Mouse (Mus musculus) heart, embryonic 12.5 days (tissue): Measurements from ENCODE around the gene Trpc2. TPM values are rescaled to one million over a fixed set of nuclear protein-coding genes. Genes with fewer than 3 reads are reported as not detected.

Experiments used
- ATAC-seq: fragments of 200-750 bp; cut with Nextera tagmentation; 2 replicates; pipeline ENCODE4 v1.8.0; 2017; ENCODE audit warnings: moderate TSS enrichment, moderate library complexity; ENCODE audit not compliant: insufficient number of reproducible peaks, low FRiP score
- H3K27ac ChIP-seq: fragments of 300-500 bp; sonication (generic); 2 replicates; pipeline ENCODE4 v1.5.1; 2016; ENCODE audit warnings: mild to moderate bottlenecking, moderate library complexity; ENCODE audit not compliant: poor library complexity, severe bottlenecking
- H3K27me3 ChIP-seq: fragments of 300-500 bp; sonication (generic); replicated peaks from 2 replicates; pipeline ENCODE4 v1.6.1; 2016; ENCODE audit warnings: mild to moderate bottlenecking, moderate library complexity
- H3K36me3 ChIP-seq: fragments of 300-500 bp; sonication (generic); 2 replicates; pipeline ENCODE4 v1.6.1; 2016; ENCODE audit warnings: mild to moderate bottlenecking, moderate library complexity
- H3K4me1 ChIP-seq: fragments of 300-500 bp; sonication (generic); replicated peaks from 2 replicates; pipeline ENCODE4 v1.6.1; 2016; ENCODE audit warnings: mild to moderate bottlenecking
- H3K4me2 ChIP-seq: fragments of 300-500 bp; sonication (generic); 2 replicates; pipeline ENCODE4 v1.6.1; 2016; ENCODE audit warnings: mild to moderate bottlenecking, moderate library complexity
- H3K4me3 ChIP-seq: fragments of 300-500 bp; sonication (generic); 2 replicates; pipeline ENCODE4 v1.5.1; 2016; ENCODE audit warnings: mild to moderate bottlenecking
- H3K9ac ChIP-seq: fragments of 300-500 bp; sonication (generic); 2 replicates; pipeline ENCODE4 v1.6.1; 2016; ENCODE audit warnings: mild to moderate bottlenecking, moderate library complexity
- H3K9me3 ChIP-seq: fragments of 300-500 bp; sonication (generic); replicated peaks from 2 replicates; pipeline ENCODE4 v1.6.1; 2016; ENCODE audit warnings: mild to moderate bottlenecking, moderate library complexity
- WGBS: fragments of 180-500 bp; shearing (Covaris S2); methylation state at CpG from one replicate; pipeline ENCODE4 v1.1.7; 2016; 5-methylcytosine and 5-hydroxymethylcytosine counted together
- polyA plus RNA-seq: library from polyadenylated mRNA; unstranded; fragments of >200 nt; fragmentation: Nextera tagmentation; extraction: Ambion mirVana; gene quantifications from 2 replicates; pipeline ENCODE4 v1.2.1, GENCODE M21; 2016

Gene Trpc2
- polyA plus RNA-seq, 1 experiment from 2014 or later = 0.15 TPM

GRCm38 (mm10) chr7:102120326-102120725 lies 37.4 kb downstream of the Trpc2 start:
- peaks cover 72% of the 10 kb centered on the region for H3K36me3 ChIP-seq
- no peaks in the 10 kb centered on the region for H3K9me3 ChIP-seq
- no peaks in the 10 kb centered on the region for H3K4me1 ChIP-seq
- H3K27me3 ChIP-seq = no peaks in the 10 kb centered on the region
- 93% methylated on average over 10 of the region's 10 CpGs for WGBS
- no peak overlapping the region for H3K4me2 ChIP-seq
- H3K4me3 ChIP-seq = no peak overlapping the region
- H3K27ac ChIP-seq = no peak overlapping the region
- H3K9ac ChIP-seq = no peak overlapping the region
- no peak for ATAC-seq

DNA sequence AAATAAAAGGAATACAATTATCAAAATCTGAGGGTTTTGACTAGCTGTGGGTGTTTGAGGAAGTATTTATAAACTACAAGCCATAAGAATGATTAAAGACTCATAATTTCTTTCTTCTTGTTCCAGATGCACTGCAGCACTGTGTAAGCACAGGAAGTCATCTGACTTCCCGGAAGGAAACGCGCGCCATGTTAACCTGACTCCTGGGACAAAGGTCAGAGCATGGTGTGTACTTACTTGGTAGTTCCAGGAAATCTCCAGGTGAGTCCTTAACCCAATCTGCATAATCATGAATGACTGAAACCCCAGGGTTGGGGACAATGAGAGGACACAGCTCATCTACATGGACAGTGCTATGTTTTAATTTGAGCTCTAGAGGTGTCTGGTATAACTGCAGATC lies 49.5 kb downstream of the Trpc2 start:
- H3K27me3 ChIP-seq = no peaks in the 10 kb centered on the region
- H3K9ac ChIP-seq = no peak overlapping the region
- ATAC-seq = no peak
- no peak overlapping the region for H3K4me2 ChIP-seq
- peaks cover 76% of the 10 kb centered on the region for H3K36me3 ChIP-seq
- no peak overlapping the region for H3K27ac ChIP-seq
- no peak overlapping the region for H3K4me3 ChIP-seq
- no peaks in the 10 kb centered on the region for H3K9me3 ChIP-seq
- H3K4me1 ChIP-seq = no peaks in the 10 kb centered on the region
- whole genome bisulfite sequencing = 89% methylated on average over 4 of the region's 4 CpGs

- Histone ChIP-seq H3K9me3 (no peaks in the 10 kb centered on the region), H3K27ac (no peak overlapping the region), H3K27me3 (no peaks in the 10 kb centered on the region), H3K36me3 (peaks cover 78% of the 10 kb centered on the region), H3K4me2 (no peak overlapping the region), H3K4me1 (no peaks in the 10 kb centered on the region), H3K9ac (no peak overlapping the region), H3K4me3 (no peak overlapping the region)
- no peak for ATAC-seq
- WGBS = 84% methylated on average over 1 of the region's 1 CpGs
Observed at GRCm38 (mm10) chr7:102137464-102137863, 54.5 kb downstream of the Trpc2 start.

DNA sequence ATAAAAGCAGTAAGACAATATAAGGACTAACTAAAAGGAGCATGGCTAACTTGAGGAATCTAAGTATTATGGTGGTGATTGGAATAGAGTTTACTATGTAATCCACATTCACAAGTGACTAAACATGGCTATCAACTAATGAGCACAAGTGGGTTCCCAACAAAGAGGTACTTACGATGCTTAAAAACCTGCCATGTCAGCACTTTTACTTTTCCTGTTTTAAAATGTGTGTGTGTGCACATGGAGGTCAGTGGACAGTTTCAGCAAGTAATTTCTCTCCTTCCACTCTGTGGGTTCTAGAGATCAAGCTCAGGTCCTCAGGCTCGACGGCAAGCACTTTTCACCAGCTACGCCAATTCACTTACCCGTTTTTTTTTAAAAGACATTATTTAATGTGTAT lies 55.0 kb downstream of the Trpc2 start:
- H3K27me3 ChIP-seq = no peaks in the 10 kb centered on the region
- 98% methylated on average over 5 of the region's 5 CpGs for WGBS

More for the DNA sequence above, 55.0 kb downstream of the Trpc2 start:
- ATAC-seq = no peak
- no peak overlapping the region for H3K27ac ChIP-seq
- H3K36me3 ChIP-seq = peaks cover 76% of the 10 kb centered on the region
- no peak overlapping the region for H3K4me3 ChIP-seq
- no peak overlapping the region for H3K9ac ChIP-seq
- H3K9me3 ChIP-seq = no peaks in the 10 kb centered on the region
- no peaks in the 10 kb centered on the region for H3K4me1 ChIP-seq
- H3K4me2 ChIP-seq = no peak overlapping the region

Other genes with a start within 250 kb of the Trpc2 start
- 44.8 and 56.8 TPM in 2 replicates for gene Inppl1, start 244.9 kb upstream of the Trpc2 start, polyA plus RNA-seq
- not detected in 2 replicates for gene Folr2, start 225.9 kb upstream of the Trpc2 start, polyA plus RNA-seq
- 58.0 and 61.0 TPM in 2 replicates for gene Anapc15, start 219.4 kb upstream of the Trpc2 start, polyA plus RNA-seq
- 4.1 TPM in 2 replicates for gene Folr1, start 212.3 kb upstream of the Trpc2 start, polyA plus RNA-seq
- 128 and 131 TPM in 2 replicates for gene Lamtor1, start 177.2 kb upstream of the Trpc2 start, polyA plus RNA-seq
- gene Tomt, start 176.8 kb upstream of the Trpc2 start, polyA plus RNA-seq = 0.42 and 0.45 TPM in 2 replicates
- 4.2 and 5.0 TPM in 2 replicates for gene Lrrc51, start 149.2 kb upstream of the Trpc2 start, polyA plus RNA-seq
- gene Numa1, start 149.0 kb upstream of the Trpc2 start, polyA plus RNA-seq = 67.8 and 70.6 TPM in 2 replicates
- gene Il18bp, start 64.4 kb upstream of the Trpc2 start, polyA plus RNA-seq = 1.8 TPM in 2 replicates
- gene Rnf121, start 17.6 kb upstream of the Trpc2 start, polyA plus RNA-seq = 19.9 and 21.3 TPM in 2 replicates
- 26.5 and 27.5 TPM in 2 replicates for gene Xndc1, start 17.6 kb upstream of the Trpc2 start, polyA plus RNA-seq
- 0.90 and 1.5 TPM in 2 replicates for gene Xntrpc, start 17.4 kb upstream of the Trpc2 start, polyA plus RNA-seq
- 8.0 and 9.0 TPM in 2 replicates for gene Art1, start 18.6 kb downstream of the Trpc2 start, polyA plus RNA-seq
- 1.4 and 2.3 TPM in 2 replicates for gene Art5, start 26.4 kb downstream of the Trpc2 start, polyA plus RNA-seq
- gene Chrna10, start 33.7 kb downstream of the Trpc2 start, polyA plus RNA-seq = not detected in 2 replicates
- gene Nup98, start 127.1 kb downstream of the Trpc2 start, polyA plus RNA-seq = 35.8 and 38.1 TPM in 2 replicates
- gene Pgap2, start 127.1 kb downstream of the Trpc2 start, polyA plus RNA-seq = 50.7 and 55.6 TPM in 2 replicates
- 41.9 and 42.7 TPM in 2 replicates for gene Rhog, start 172.9 kb downstream of the Trpc2 start, polyA plus RNA-seq
- 16.8 and 19.1 TPM in 2 replicates for gene Stim1, start 184.7 kb downstream of the Trpc2 start, polyA plus RNA-seq